Mouse (Mus musculus) heart, postnatal 14 days (tissue): ENCODE data around the gene Fkbp2. TPM values are rescaled to one million over a fixed set of nuclear protein-coding genes. Genes with fewer than 3 reads are reported as not detected.

Experiments used
- DNase-seq, 2 experiments: peaks; one replicate each; pipeline ENCODE4 v3.0.0; 2021 to 2022
- intact Hi-C: fragments of 180-260 bp; cut with DNase I; formaldehyde crosslinking; loops from one replicate; pipeline ENCODE4 v1.15.1; 2025
- total RNA-seq, 2 experiments: library from RNA; stranded (reverse); gene quantifications; 2 replicates each; pipeline ENCODE4 v1.2.3; 2021

Fkbp2 gene
- total RNA-seq, 2 experiments from 2014 or later, result 13.6 to 14.2 TPM

GRCm38 (mm10) chr19:6948186-6948585 is 32.1 kb downstream of the Fkbp2 start:
- intact Hi-C loops, result loop anchor here (5.0 kb wide), 1 partner anchor 701 kb away; no protein-coding TSS in a partner anchor
- no peak for DNase-seq

- intact Hi-C loops, result loop anchor here (5.0 kb wide), 1 partner anchor 700 kb away; no protein-coding TSS in a partner anchor
Measured at GRCm38 (mm10) chr19:6947742-6948141, 32.6 kb downstream of the Fkbp2 start.

GRCm38 (mm10) chr19:6943709-6944108 is 36.6 kb downstream of the Fkbp2 start:
- DNase-seq, result no peak
- intact Hi-C loops, result no loop called here

More at GRCm38 (mm10) chr19:6947742-6948141, 32.6 kb downstream of the Fkbp2 start:
- no peak for DNase-seq

- intact Hi-C loops, result no loop called here
- no peak for DNase-seq
Measured at GRCm38 (mm10) chr19:6942764-6943163, 37.5 kb downstream of the Fkbp2 start.

GRCm38 (mm10) chr19:6942249-6942691 is 38.0 kb downstream of the Fkbp2 start, which contains the start of gene Gpr137:
Gene Gpr137, minus strand, starts transcription at chr19:6942480.
- intact Hi-C loops, result no loop called here
- DNase-seq, result peak; percentile 94 to 95

- intact Hi-C loops, result loop anchor here (2.0 kb wide), 1 partner anchor 17 kb away; the partner anchor contains the start of gene Catsperz
- DNase-seq, result peak; percentile 97 to 99
Measured at GRCm38 (mm10) chr19:6941372-6942248, 38.7 kb downstream of the Fkbp2 start, which contains the start of gene Bad. Gene Bad, plus strand, starts transcription at chr19:6941861.

GRCm38 (mm10) chr19:6940396-6941351 is 39.6 kb downstream of the Fkbp2 start:
- DNase-seq, result no peak
- intact Hi-C loops, result loop anchor here (2.0 kb wide), 1 partner anchor 16 kb away; the partner anchor contains the start of gene Catsperz

GRCm38 (mm10) chr19:6939106-6940002 is 40.9 kb downstream of the Fkbp2 start:
- intact Hi-C loops, result loop anchor here (2.0 kb wide), 1 partner anchor 15 kb away; the partner anchor contains the start of gene Catsperz
- DNase-seq, result no peak

- DNase-seq, result peak in 1 of 2 experiments; percentile 42
- intact Hi-C loops, result no loop called here
Measured at GRCm38 (mm10) chr19:6937541-6938465, 42.5 kb downstream of the Fkbp2 start.

- intact Hi-C loops, result no loop called here
- DNase-seq, result no peak
Measured at GRCm38 (mm10) chr19:6936299-6936698, 44.0 kb downstream of the Fkbp2 start.

- DNase-seq, result no peak
- intact Hi-C loops, result no loop called here
Measured at GRCm38 (mm10) chr19:6934195-6934977, 45.9 kb downstream of the Fkbp2 start, which contains the start of gene Kcnk4. Gene Kcnk4, minus strand, starts transcription at chr19:6934515.

- intact Hi-C loops, result no loop called here
- DNase-seq, result peak in 1 of 2 experiments; percentile 46
Measured at GRCm38 (mm10) chr19:6933436-6934194, 46.7 kb downstream of the Fkbp2 start.

- DNase-seq, result no peak
- intact Hi-C loops, result no loop called here
Measured at GRCm38 (mm10) chr19:6933102-6933435, 47.2 kb downstream of the Fkbp2 start.

- intact Hi-C loops, result no loop called here
- DNase-seq, result no peak
Measured at GRCm38 (mm10) chr19:6932018-6932417, 48.3 kb downstream of the Fkbp2 start.

GRCm38 (mm10) chr19:6931002-6931401 is 49.3 kb downstream of the Fkbp2 start:
- intact Hi-C loops, result no loop called here
- no peak for DNase-seq

GRCm38 (mm10) chr19:6928080-6928479 is 52.2 kb downstream of the Fkbp2 start:
- no peak for DNase-seq
- intact Hi-C loops, result no loop called here
